Mouse (Mus musculus): Measurements from ENCODE around the gene Fbxo31.
A peak's percentile ranks its signal among the peaks of the same experiment; 100 is the strongest.
"Not testable (repeated sequence)": the region's sequence is repeated elsewhere in the genome, so short reads cannot be mapped to it uniquely, and the experiment has no call there.

Gene Fbxo31

GRCm38 (mm10) chr8:121578676-121579451 is at the start of gene Fbxo31:
Gene Fbxo31 (minus strand): TSS chr8:121578806.
- peak; percentile 97 for DNase-seq (ENCODE audit: low read depth, low spot score)

GRCm38 (mm10) chr8:121623043-121623442 is 44.4 kb upstream of the Fbxo31 start:
- no peak for DNase-seq (ENCODE audit: low read depth, low spot score)

GRCm38 (mm10) chr8:121621879-121622278 is 43.3 kb upstream of the Fbxo31 start:
- no peak for DNase-seq (ENCODE audit: low read depth, low spot score)

GRCm38 (mm10) chr8:121620801-121621516 is 42.4 kb upstream of the Fbxo31 start:
- DNase-seq (ENCODE audit: low read depth, low spot score), result no peak

GRCm38 (mm10) chr8:121619401-121619995 is 40.9 kb upstream of the Fbxo31 start:
- DNase-seq (ENCODE audit: low read depth, low spot score), result no peak

- no peak for DNase-seq (ENCODE audit: low read depth, low spot score)
These were observed 34.8 kb upstream of the Fbxo31 start for GRCm38 (mm10) chr8:121613419-121613818.

- DNase-seq (ENCODE audit: low read depth, low spot score), result no peak
These were observed 31.3 kb upstream of the Fbxo31 start for GRCm38 (mm10) chr8:121609916-121610315.

- no peak for DNase-seq (ENCODE audit: low read depth, low spot score)
These were observed 30.6 kb upstream of the Fbxo31 start for GRCm38 (mm10) chr8:121609251-121609650.

GRCm38 (mm10) chr8:121607661-121608060 is 29.1 kb upstream of the Fbxo31 start:
- peak; percentile 81 for DNase-seq (ENCODE audit: low read depth, low spot score)

- no peak for DNase-seq (ENCODE audit: low read depth, low spot score)
These were observed 25.2 kb upstream of the Fbxo31 start for GRCm38 (mm10) chr8:121603801-121604200.

- peak; percentile 91 for DNase-seq (ENCODE audit: low read depth, low spot score)
These were observed 24.3 kb upstream of the Fbxo31 start for GRCm38 (mm10) chr8:121602860-121603259.

- DNase-seq (ENCODE audit: low read depth, low spot score), result no peak
These were observed 23.8 kb upstream of the Fbxo31 start for GRCm38 (mm10) chr8:121602411-121602810.

- DNase-seq (ENCODE audit: low read depth, low spot score), result no peak
These were observed 21.2 kb upstream of the Fbxo31 start for GRCm38 (mm10) chr8:121599842-121600241.

GRCm38 (mm10) chr8:121598892-121599291 is 20.3 kb upstream of the Fbxo31 start:
- DNase-seq (ENCODE audit: low read depth, low spot score), result peak; percentile 84

GRCm38 (mm10) chr8:121598190-121598589 is 19.6 kb upstream of the Fbxo31 start:
- no peak for DNase-seq (ENCODE audit: low read depth, low spot score)

GRCm38 (mm10) chr8:121597492-121597891 is 18.9 kb upstream of the Fbxo31 start:
- DNase-seq (ENCODE audit: low read depth, low spot score), result not testable (repeated sequence)

- no peak for DNase-seq (ENCODE audit: low read depth, low spot score)
These were observed 15.4 kb upstream of the Fbxo31 start for GRCm38 (mm10) chr8:121593983-121594382.

GRCm38 (mm10) chr8:121593293-121593692 is 14.7 kb upstream of the Fbxo31 start:
- no peak for DNase-seq (ENCODE audit: low read depth, low spot score)

- DNase-seq (ENCODE audit: low read depth, low spot score), result peak; percentile 87
These were observed 12.8 kb upstream of the Fbxo31 start for GRCm38 (mm10) chr8:121591178-121592066.

- peak; percentile 93 for DNase-seq (ENCODE audit: low read depth, low spot score)
These were observed 11.9 kb upstream of the Fbxo31 start, which contains the start of gene Map1lc3b for GRCm38 (mm10) chr8:121590203-121591177. Gene Map1lc3b (plus strand): TSS chr8:121590361.
